Mouse (Mus musculus) liver, embryonic 14.5 days (tissue): Measurements from ENCODE around the gene Dvl2. TPM values are rescaled to one million over a fixed set of nuclear protein-coding genes. Genes with fewer than 3 reads are reported as not detected.
A peak's percentile ranks its signal among the peaks of the same experiment; 100 is the strongest.

Experiments used
- ATAC-seq: fragments of 200-750 bp; cut with Nextera tagmentation; 2 replicates; pipeline ENCODE4 v1.8.0; 2017; ENCODE audit warnings: moderate number of reproducible peaks, mild to moderate bottlenecking, moderate library complexity; ENCODE audit not compliant: insufficient read depth
- DNase-seq, 3 experiments: peaks; one replicate each; pipeline ENCODE4 v3.0.0-alpha.2; 2012 to 2013; ENCODE audit warnings: low read depth in 3 of 3, low spot score in 3 of 3
- H3K27ac ChIP-seq: fragments of 300-500 bp; sonication (generic); 2 replicates; pipeline ENCODE4 v1.5.1; 2014; ENCODE audit warnings: moderate library complexity, mild to moderate bottlenecking, control low read depth, inconsistent platforms
- H3K27me3 ChIP-seq: fragments of 300-500 bp; sonication (generic); 2 replicates; pipeline ENCODE4 v1.6.1; 2014; ENCODE audit warnings: mild to moderate bottlenecking, low read length, moderate library complexity; ENCODE audit not compliant: control insufficient read depth, insufficient read depth
- H3K36me3 ChIP-seq: fragments of 300-500 bp; sonication (generic); replicated peaks from 2 replicates; pipeline ENCODE4 v1.6.1; 2014; ENCODE audit warnings: low read depth; ENCODE audit not compliant: control insufficient read depth, insufficient read depth
- H3K4me1 ChIP-seq, 2 experiments: fragments of 200-500 bp in 1 of 2; fragments of 300-500 bp in 1 of 2; sonication (generic) in 1 of 2; replicated peaks; 2 replicates each; pipeline ENCODE4 v1.6.1; 2012 to 2014; ENCODE audit warnings: antibody characterized with exemption in 1 of 2, inconsistent platforms in 1 of 2, low read length in 1 of 2; ENCODE audit not compliant: control insufficient read depth in 2 of 2, insufficient read depth in 2 of 2
- H3K4me2 ChIP-seq: fragments of 300-500 bp; sonication (generic); 2 replicates; pipeline ENCODE4 v1.6.1; 2014; ENCODE audit warnings: low read depth, mild to moderate bottlenecking, control low read depth, moderate library complexity
- H3K4me3 ChIP-seq, 2 experiments: fragments of 200-500 bp in 1 of 2; fragments of 300-500 bp in 1 of 2; sonication (generic) in 1 of 2; 2 replicates each; pipeline ENCODE4 v1.5.1; 2012 to 2014; ENCODE audit warnings: low read depth in 2 of 2, low read length in 2 of 2, mild to moderate bottlenecking in 2 of 2, control low read depth in 1 of 2, inconsistent platforms in 1 of 2, moderate library complexity in 1 of 2; ENCODE audit not compliant: insufficient read depth in 1 of 2
- H3K9ac ChIP-seq: fragments of 300-500 bp; sonication (generic); replicated peaks from 2 replicates; pipeline ENCODE4 v1.6.1; 2014; ENCODE audit warnings: mild to moderate bottlenecking, control low read depth, moderate library complexity
- H3K9me3 ChIP-seq: fragments of 300-500 bp; sonication (generic); 2 replicates; pipeline ENCODE4 v1.6.1; 2016; ENCODE audit warnings: low read length, mixed read lengths; ENCODE audit not compliant: control insufficient read depth
- CTCF ChIP-seq: IDR thresholded peaks from 2 replicates; pipeline ENCODE4 v1.5.1; 2016; ENCODE audit warnings: antibody characterized with exemption, low read depth, control low read depth
- EP300 ChIP-seq: IDR thresholded peaks from 2 replicates; pipeline ENCODE4 v1.6.1; 2016; ENCODE audit warnings: antibody characterized with exemption, low read depth
- WGBS: fragments of 180-500 bp; shearing (Covaris S2); extraction: QIAGEN DNeasy Blood & Tissue Kit; methylation state at CpG from one replicate; pipeline ENCODE4 v1.1.7; 2014; ENCODE audit not compliant: insufficient replicate concordance; 5-methylcytosine and 5-hydroxymethylcytosine counted together
- polyA plus RNA-seq, 2 experiments: library from polyadenylated mRNA; depleted of rRNA in 1 of 2; stranded (reverse) in 1 of 2; unstranded in 1 of 2; fragments of >200 nt; fragmentation: Nextera tagmentation in 1 of 2; extraction: Ambion mirVana in 1 of 2; gene quantifications; 2 replicates each; pipeline versions ENCODE4 v1.2.1 to v1.2.3; 2012 to 2014

Dvl2 gene
- polyA plus RNA-seq, 2 experiments = 3.4 to 4.2 TPM

DNA sequence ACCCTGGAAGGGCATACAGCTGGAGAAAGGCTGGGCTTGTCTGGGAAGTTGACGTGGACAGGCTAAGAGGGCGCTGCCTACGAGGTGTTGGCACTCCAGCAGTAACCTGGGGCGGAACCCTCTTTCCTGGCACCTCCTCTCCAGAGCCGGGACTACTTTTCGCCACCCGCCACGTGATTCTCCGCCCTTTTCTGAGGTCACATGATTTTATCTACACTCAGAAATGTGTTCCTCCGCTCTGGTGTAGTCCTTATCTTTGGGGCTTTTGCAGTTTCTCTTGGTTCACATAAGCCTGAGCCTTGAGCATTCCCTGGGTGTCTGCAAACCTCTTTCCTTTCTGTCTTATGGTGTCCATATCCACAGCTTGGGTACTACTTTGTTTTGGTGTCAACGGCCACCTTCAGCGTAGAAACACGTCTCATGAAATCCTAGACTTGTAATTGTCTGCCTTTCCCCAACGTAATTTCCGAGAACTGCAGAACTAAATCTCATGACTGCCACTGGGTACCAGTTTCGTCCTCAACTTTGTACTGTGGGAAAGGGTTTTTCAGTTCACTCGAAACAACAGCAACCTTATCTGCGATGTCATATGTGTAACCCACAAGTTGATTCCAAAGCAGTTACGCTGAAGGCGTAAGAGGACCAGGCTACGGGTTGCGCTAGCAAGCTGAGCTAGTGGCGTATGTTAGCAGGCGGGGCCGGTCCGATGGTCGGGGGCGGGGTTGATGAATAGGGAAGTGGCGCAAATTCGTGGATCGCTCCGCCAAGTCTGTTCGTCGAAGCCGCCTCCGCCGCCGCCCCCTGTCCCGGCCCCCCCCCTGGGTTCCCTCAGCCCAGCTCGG, 9.3 kb upstream of the Dvl2 start, which contains the start of gene Gabarap:
Gene Gabarap (plus strand): TSS at position 294 of the 842 bp plus-strand sequence.
- Histone ChIP-seq H3K27me3 (no peaks in the 10 kb centered on the region), H3K9me3 (no peaks in the 10 kb centered on the region), H3K4me3 (peak within 1 kb of the TSS; percentile 66 to 98), H3K4me2 (peak within 1 kb of the TSS; percentile 85), H3K9ac (peak within 1 kb of the TSS; percentile 78), H3K36me3 (peaks cover 48% of the 10 kb centered on the region), H3K27ac (peak within 1 kb of the TSS; percentile 92), H3K4me1 (peaks cover 14 to 16% of the 10 kb centered on the region in 2 experiments)
- WGBS = under 1% methylated on average over 40 of the region's 40 CpGs
- DNase-seq (peak; percentile 95 to 96 (median 96)), ATAC-seq (peak; percentile 75)
- peak; percentile 40 for TF ChIP-seq CTCF
- TF ChIP-seq EP300 = peak; percentile 72

DNA sequence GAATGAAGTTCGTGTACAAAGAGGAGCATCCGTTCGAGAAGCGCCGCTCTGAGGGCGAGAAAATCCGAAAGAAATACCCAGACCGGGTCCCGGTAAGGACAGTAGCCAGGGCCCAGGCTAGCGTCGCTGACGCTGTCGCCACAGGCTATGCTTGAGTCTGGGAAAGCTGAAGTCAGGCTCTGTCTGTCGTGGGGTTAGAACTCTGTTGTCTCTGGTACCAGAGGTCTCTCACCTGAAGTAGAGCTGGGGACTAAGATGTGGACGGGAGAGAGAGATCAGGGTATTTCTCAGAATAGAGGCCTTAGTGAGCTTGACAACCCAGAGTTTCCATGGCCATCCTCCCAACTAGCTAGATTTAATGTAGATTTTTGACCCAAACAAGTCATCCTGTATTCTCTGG, 8.7 kb upstream of the Dvl2 start:
- Histone ChIP-seq H3K4me2 (peak overlapping the region; percentile 85), H3K27me3 (no peaks in the 10 kb centered on the region), H3K4me1 (peaks cover 14 to 16% of the 10 kb centered on the region in 2 experiments), H3K9ac (peak overlapping the region; percentile 78), H3K4me3 (peak overlapping the region; percentile 66 to 98), H3K36me3 (peaks cover 43% of the 10 kb centered on the region), H3K27ac (peak overlapping the region; percentile 92), H3K9me3 (no peaks in the 10 kb centered on the region)
- ATAC-seq (peak; percentile 30), DNase-seq (peak in 1 of 3 experiments; percentile 30)
- under 1% methylated on average over 15 of the region's 15 CpGs for WGBS
- no peak for TF ChIP-seq CTCF
- no peak for TF ChIP-seq EP300

GRCm38 (mm10) chr11:69992396-69992795, 8.0 kb upstream of the Dvl2 start:
- Histone ChIP-seq H3K27ac (no peak overlapping the region), H3K9me3 (no peaks in the 10 kb centered on the region), H3K4me1 (peaks cover 15 to 18% of the 10 kb centered on the region in 2 experiments), H3K9ac (peak overlapping the region; percentile 78), H3K36me3 (peaks cover 41% of the 10 kb centered on the region), H3K4me2 (peak overlapping the region; percentile 85), H3K27me3 (no peaks in the 10 kb centered on the region), H3K4me3 (peak overlapping the region; percentile 44 to 66; a peak in 3 of 4 replicates)
- WGBS = 82% methylated on average over 10 of the region's 10 CpGs
- TF ChIP-seq CTCF (no peak), EP300 (no peak)
- no peak for DNase-seq
- ATAC-seq = no peak

GRCm38 (mm10) chr11:69992932-69993331, 7.5 kb upstream of the Dvl2 start:
- Histone ChIP-seq H3K36me3 (peaks cover 38% of the 10 kb centered on the region), H3K4me3 (peak overlapping the region; percentile 44 to 66; a peak in 2 of 4 replicates), H3K27me3 (no peaks in the 10 kb centered on the region), H3K9me3 (no peaks in the 10 kb centered on the region), H3K4me2 (peak overlapping the region; percentile 85), H3K4me1 (peaks cover 18 to 23% of the 10 kb centered on the region in 2 experiments), H3K27ac (no peak overlapping the region), H3K9ac (no peak overlapping the region)
- DNase-seq (no peak), ATAC-seq (no peak)
- TF ChIP-seq EP300 (no peak), CTCF (no peak)
- 87% methylated on average over 3 of the region's 3 CpGs for WGBS

DNA sequence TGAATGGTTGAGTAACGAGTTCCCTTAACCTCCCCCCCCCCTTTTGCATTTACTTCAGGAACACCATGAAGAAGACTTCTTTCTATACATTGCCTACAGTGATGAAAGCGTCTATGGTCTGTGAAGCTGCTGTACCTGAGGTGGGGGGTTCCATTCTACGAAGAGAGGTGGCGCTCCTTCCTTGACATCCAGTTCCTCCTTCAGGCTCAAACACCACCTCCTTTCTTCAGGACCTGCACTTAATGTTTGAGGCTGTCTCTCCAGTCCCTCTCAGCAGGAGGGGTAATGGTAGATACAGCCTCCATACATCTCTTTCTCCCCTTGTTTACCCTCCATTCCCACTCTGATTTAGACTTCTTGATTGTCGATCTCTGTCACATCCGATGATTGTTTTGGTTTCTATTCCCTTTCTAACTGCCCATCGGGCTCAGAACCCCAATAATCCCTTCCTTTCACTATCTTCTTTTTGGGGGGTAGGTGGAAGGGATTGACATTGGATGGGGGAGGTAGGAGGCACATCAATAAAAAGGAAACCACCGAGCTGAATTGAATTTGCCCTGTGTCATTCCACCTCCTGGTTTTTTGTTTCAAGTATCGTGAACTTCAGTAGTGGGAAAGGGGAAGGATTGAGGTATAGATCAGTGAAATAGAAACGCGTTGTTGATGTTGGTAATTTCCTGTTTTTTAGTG, 5.8 kb upstream of the Dvl2 start:
- DNase-seq (no peak), ATAC-seq (no peak)
- H3K27me3 ChIP-seq = no peaks in the 10 kb centered on the region
- TF ChIP-seq EP300 = no peak
- 0 out of 2 replicates have a peak, but pooled peaks have one; percentile 33 for TF ChIP-seq CTCF
- H3K27ac ChIP-seq = peak overlapping the region; percentile 91
- WGBS = 79% methylated on average over 11 of the region's 11 CpGs
- H3K4me1 ChIP-seq = peaks cover 18 to 25% of the 10 kb centered on the region in 2 experiments
- H3K9ac ChIP-seq = no peak overlapping the region
- peak overlapping the region in 1 of 2 experiments; percentile 97; a peak in 2 of 4 replicates for H3K4me3 ChIP-seq
- peaks cover 41% of the 10 kb centered on the region for H3K36me3 ChIP-seq
- H3K4me2 ChIP-seq = peak overlapping the region; percentile 91
- H3K9me3 ChIP-seq = no peaks in the 10 kb centered on the region
